Mouse (Mus musculus): ENCODE data around the gene Tspan33.
"Not testable (repeated sequence)": the region's sequence is repeated elsewhere in the genome, so short reads cannot be mapped to it uniquely, and the experiment has no call there.

Tspan33 gene

GRCm38 (mm10) chr6:29693953-29694352, at the start of gene Tspan33:
Gene Tspan33, plus strand, starts transcription at chr6:29694222.
- in situ Hi-C loops (cut with MboI, MseI) = no loop called here

- in situ Hi-C loops (cut with MboI, MseI) = loop anchor here (5.0 kb wide), 1 partner anchor 202 kb away; no protein-coding TSS in a partner anchor
Measured at GRCm38 (mm10) chr6:29649494-29650169, 44.4 kb upstream of the Tspan33 start.

- in situ Hi-C loops (cut with MboI, MseI) = no loop called here
Measured at GRCm38 (mm10) chr6:29650170-29650549, 43.9 kb upstream of the Tspan33 start.

GRCm38 (mm10) chr6:29653271-29653670, 40.8 kb upstream of the Tspan33 start:
- in situ Hi-C loops (cut with MboI, MseI) = no loop called here

- in situ Hi-C loops (cut with MboI, MseI) = no loop called here
Measured at GRCm38 (mm10) chr6:29658626-29659475, 35.2 kb upstream of the Tspan33 start.

GRCm38 (mm10) chr6:29659964-29660363, 34.1 kb upstream of the Tspan33 start:
- in situ Hi-C loops (cut with MboI, MseI) = no loop called here

- in situ Hi-C loops (cut with MboI, MseI) = no loop called here
Measured at GRCm38 (mm10) chr6:29660662-29661307, 33.2 kb upstream of the Tspan33 start.

- in situ Hi-C loops (cut with MboI, MseI) = no loop called here
Measured at GRCm38 (mm10) chr6:29667266-29667665, 26.8 kb upstream of the Tspan33 start.

DNA sequence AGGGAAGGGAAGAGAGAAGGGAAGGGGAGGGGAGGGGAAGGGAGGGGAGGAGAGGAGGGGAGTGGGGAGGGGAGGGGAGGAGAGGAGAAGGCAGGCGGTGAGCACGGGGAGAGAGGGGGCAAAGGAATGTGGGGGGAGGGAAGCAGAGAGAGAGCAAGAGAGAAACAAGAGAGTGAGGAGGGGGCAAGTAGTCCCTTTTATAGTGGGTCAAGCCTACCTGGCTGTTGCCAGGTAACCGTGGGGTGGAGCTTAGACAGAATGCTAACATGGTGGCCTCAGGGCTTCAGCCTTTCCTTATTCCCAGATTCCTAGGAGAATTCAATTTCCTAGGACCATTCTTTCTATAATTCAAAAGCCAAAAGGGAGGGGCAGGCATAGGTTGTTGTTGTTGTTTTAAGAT, 22.3 kb upstream of the Tspan33 start:
- in situ Hi-C loops (cut with MboI, MseI) = no loop called here

DNA sequence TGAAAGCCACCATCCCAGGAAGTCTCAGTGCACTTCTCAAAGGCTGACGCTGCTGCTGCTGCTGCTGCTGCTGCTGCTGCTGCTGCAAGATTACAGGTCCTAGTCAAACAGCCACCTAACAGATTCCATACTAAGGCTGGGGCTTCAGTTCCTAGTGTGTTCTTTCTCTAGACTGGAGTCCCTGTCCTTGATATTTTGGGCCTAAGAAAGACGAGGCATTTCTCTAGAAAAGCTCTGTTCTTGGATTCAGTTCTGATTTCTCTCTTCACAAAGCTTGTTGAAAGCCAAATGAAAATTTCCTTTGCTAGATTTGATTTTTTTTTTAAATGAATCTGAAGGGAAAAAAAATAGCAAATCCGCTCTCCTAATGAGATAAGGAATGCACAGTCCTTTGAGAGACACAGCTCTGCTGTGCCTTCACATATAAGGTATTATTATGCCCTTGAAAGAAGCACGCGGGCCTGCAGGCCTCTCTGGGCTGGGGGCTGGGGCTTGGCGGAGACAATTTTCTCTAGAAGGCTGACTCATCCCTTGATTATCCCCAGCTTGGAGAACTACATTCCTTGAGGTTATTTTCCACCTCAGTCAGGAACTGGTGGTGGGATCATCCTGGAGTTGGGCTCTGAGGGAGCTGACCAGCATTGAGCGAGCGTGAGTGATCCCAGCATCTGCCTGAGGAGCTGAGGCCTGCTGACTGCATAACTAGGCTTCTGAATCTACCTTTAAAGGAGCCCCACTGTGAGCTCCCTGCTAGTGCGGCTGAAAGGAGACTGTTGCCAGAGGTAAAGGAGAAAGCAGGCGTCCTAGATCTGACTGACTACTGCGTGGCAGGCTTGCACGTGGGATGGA, 21.2 kb upstream of the Tspan33 start:
- in situ Hi-C loops (cut with MboI, MseI) = no loop called here

DNA sequence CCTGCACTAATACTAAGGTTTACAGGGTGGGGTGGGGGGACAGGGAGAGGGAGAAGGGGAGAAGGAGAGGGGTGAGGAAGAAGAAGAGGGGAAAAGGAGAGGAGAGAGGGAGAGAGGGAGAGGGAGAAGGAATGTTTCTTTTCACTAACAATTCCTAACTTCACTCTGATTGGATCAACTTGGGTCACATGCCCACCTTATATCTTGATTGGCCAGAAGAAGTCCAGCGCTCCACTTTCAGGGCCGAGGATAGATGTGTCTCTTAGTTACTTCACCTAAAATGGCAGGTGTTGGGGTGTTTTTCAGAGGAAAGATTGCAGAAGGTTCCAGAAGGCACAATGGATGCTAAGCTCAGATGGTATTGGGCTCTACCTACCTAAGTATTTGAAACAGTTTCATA, 20.3 kb upstream of the Tspan33 start:
- in situ Hi-C loops (cut with MboI, MseI) = no loop called here

DNA sequence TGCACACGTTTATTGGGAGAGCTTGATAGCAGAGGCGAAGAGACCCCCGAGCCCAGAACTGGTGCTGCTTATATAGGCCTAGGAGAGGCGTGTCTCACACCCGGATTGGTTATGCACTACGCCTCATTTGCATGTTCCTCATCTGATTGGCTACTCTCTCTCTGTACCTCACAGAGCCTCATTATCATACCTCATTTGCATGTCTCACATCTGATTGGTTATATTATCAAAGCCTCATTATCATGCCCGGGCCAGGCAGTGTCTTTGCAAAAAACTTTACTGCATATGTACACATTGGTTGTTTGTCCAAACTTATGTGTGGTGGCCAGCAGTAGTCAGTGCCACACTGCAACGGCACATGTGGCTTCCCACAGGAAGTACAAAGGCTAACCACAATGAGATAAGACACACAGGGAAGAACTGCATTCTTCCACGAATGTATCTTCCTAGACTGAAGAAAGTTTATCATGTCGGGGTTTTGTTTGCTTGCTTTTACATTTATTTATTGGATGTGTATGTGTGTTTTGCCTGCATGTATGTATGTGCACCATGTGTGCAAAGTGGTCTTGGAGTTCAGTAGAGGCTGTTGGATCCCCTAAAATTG, 14.0 kb upstream of the Tspan33 start:
- in situ Hi-C loops (cut with MboI, MseI) = not testable (repeated sequence)

GRCm38 (mm10) chr6:29681853-29682252, 12.2 kb upstream of the Tspan33 start:
- in situ Hi-C loops (cut with MboI, MseI) = no loop called here

- in situ Hi-C loops (cut with MboI, MseI) = no loop called here
Measured at GRCm38 (mm10) chr6:29684686-29685085, 9.3 kb upstream of the Tspan33 start.

DNA sequence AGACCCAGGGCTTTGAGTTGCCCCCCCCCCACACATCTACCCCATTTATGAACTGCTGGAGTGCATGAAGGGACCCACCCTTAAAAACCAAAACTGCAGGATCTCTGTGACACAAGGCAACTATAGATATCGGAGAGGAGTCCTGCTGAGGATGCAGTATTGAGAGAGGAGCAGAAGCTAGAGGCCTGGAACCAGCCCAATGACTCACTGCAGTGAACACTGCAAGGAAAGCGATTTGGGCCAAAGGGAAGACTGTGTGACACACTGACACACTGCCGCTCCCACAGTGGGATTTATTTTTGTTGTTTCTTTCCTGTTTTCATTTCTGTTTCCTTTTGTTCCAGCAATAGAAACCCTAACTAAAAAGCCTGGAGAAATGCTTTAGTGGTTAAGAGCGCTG, 8.1 kb upstream of the Tspan33 start:
- in situ Hi-C loops (cut with MboI, MseI) = no loop called here

- in situ Hi-C loops (cut with MboI, MseI) = no loop called here
Measured at GRCm38 (mm10) chr6:29689458-29689857, 4.6 kb upstream of the Tspan33 start.

DNA sequence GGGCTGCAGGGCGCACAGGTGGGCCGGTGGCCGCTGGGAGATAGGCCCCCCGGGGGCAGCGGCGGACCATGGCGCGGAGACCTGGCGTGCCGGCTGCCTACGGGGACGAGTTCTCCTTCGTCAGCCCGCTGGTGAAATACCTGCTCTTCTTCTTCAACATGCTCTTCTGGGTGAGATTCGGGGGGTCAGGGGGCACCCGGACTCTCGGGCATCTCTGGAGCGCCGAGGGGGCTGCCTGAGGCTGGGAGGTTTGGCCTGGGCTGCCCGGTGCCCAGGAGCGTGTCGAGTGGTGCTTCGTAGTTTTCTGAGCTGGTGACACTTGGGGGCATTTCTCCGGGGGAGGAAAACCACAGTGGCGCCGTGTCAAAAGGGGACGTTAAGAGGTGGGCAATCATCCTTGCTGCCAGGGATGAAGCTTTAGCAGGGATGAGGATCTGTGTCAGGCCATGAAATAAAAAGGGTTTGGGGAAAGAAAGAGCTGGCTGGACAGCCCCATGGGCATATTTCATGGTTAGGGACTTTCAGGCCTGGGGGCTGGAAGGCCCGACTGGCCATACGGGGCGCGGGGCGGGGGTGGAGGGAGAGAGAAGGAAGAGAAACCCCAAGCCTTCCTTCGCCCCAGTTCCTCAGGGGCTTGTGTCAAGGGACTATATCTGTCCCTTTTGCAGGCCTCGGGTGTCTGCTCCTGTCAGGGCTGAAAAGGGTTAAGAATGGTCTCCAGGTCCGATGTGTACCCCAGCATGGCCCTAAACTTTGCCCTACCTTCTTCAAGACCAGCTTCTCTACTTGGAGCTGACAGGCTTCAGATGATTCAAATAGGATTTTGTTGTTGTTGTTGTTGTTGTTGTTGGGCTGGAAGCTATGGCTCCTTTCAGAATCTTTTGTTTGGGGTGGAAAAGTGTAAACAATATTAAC, 610 bp downstream of the Tspan33 start:
- in situ Hi-C loops (cut with MboI, MseI) = no loop called here

DNA sequence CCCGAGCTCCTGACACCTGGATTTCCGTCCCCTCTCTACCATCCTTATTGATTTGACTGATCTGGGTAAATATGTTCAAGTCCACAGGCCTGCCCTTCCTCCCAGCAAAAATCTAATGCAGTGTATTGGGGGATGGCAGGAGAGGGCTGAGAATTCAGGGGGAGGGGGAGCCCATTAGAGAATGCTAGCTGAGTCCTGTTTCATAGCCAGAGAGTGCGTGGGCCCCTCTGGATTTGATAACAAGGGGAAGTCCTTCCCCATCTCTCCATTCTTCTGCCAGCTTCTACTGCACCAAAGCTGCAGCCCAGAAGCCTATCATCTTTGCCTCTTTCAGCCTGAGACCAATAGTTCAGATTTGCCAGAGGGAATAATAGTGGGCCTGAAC, 1.3 kb downstream of the Tspan33 start:
- in situ Hi-C loops (cut with MboI, MseI) = no loop called here

DNA sequence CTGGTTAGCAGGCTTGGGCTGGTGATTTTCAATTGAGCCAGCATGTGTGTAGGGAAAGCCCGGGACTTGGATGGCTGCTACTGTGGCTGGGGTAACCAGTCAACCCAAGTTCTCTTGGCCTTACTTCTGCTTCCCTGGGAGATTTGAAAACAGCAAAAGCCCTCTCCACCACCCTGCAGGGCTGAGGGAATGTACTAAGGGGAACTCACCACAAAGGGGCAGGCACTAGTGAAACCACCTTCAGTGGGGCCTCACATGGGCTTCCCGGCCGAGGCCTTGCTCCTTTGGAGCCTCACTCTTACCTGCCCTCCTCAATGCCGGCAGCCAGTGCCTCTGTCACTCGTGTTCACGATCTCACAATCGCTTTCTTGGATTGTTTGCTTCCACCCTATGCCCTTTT, 2.0 kb downstream of the Tspan33 start:
- in situ Hi-C loops (cut with MboI, MseI) = no loop called here

DNA sequence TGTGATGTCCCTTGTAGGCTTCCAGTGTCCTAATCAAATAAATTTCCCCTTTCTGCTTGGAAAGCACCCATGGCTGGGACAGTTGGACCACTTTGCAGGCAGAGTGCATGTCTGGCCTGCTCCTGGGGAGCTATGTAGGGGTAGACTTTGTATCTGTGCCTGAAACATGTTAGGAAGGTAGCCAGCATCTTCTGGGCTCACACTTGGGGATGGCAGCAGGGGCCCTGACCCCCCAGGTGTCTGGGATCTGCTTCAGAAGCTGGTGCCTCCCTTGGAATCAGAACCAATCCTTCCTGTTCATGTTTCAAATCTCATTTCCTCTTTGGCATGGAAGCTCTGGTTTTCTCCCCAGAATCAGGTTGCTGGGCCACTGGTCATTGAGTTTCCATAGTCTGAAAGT, 3.1 kb downstream of the Tspan33 start:
- in situ Hi-C loops (cut with MboI, MseI) = no loop called here

Data from regulatory T cell (primary cell).